Mouse (Mus musculus) limb, embryonic 11.5 days (tissue): ENCODE data around the gene Tpst2. TPM values are rescaled to one million over a fixed set of nuclear protein-coding genes. Genes with fewer than 3 reads are reported as not detected.
A peak's percentile ranks its signal among the peaks of the same experiment; 100 is the strongest.

ENCODE experiments used
- ATAC-seq: fragments of 200-750 bp; cut with Nextera tagmentation; 2 replicates; pipeline ENCODE4 v1.8.0; 2017; ENCODE audit warnings: low read depth; ENCODE audit not compliant: insufficient number of reproducible peaks, low FRiP score, low TSS enrichment
- DNase-seq: peaks from one replicate; pipeline ENCODE4 v3.0.0-alpha.2; 2015; ENCODE audit warnings: low spot score
- H3K27ac ChIP-seq: fragments of 300-500 bp; sonication (generic); replicated peaks from 2 replicates; pipeline ENCODE4 v1.5.1; 2014; ENCODE audit warnings: low read depth, mild to moderate bottlenecking, low read length
- H3K27me3 ChIP-seq: fragments of 300-500 bp; sonication (generic); 2 replicates; pipeline ENCODE4 v1.6.1; 2014; ENCODE audit warnings: mild to moderate bottlenecking, low read length, mixed read lengths; ENCODE audit not compliant: control insufficient read depth, insufficient read depth
- H3K36me3 ChIP-seq: fragments of 300-500 bp; sonication (generic); 2 replicates; pipeline ENCODE4 v1.6.1; 2014; ENCODE audit warnings: mild to moderate bottlenecking, low read length, moderate library complexity, mixed read lengths; ENCODE audit not compliant: control insufficient read depth, insufficient read depth
- H3K4me1 ChIP-seq: fragments of 300-500 bp; sonication (generic); 2 replicates; pipeline ENCODE4 v1.6.1; 2014; ENCODE audit warnings: low read length, mixed read lengths; ENCODE audit not compliant: control insufficient read depth, insufficient read depth
- H3K4me2 ChIP-seq: fragments of 300-500 bp; sonication (generic); 2 replicates; pipeline ENCODE4 v1.6.1; 2014; ENCODE audit warnings: low read depth, mild to moderate bottlenecking, moderate library complexity; ENCODE audit not compliant: severe bottlenecking
- H3K4me3 ChIP-seq: fragments of 300-500 bp; sonication (generic); 2 replicates; pipeline ENCODE4 v1.5.1; 2014; ENCODE audit warnings: low read depth, low read length
- H3K9ac ChIP-seq: fragments of 300-500 bp; sonication (generic); 2 replicates; pipeline ENCODE4 v1.6.1; 2014; ENCODE audit warnings: mild to moderate bottlenecking, low read length
- H3K9me3 ChIP-seq: fragments of 300-500 bp; sonication (generic); 2 replicates; pipeline ENCODE4 v1.6.1; 2016; ENCODE audit warnings: low read length; ENCODE audit not compliant: control insufficient read depth
- WGBS: fragments of 180-500 bp; shearing (Covaris S2); extraction: QIAGEN DNeasy Blood & Tissue Kit; methylation state at CpG from one replicate; pipeline ENCODE4 v1.1.7; 2014; 5-methylcytosine and 5-hydroxymethylcytosine counted together
- polyA plus RNA-seq: library from polyadenylated mRNA; unstranded; fragments of >200 nt; fragmentation: Nextera tagmentation; extraction: Ambion mirVana; gene quantifications from 2 replicates; pipeline ENCODE4 v1.2.1, GENCODE M21; 2014

Tpst2 gene
- polyA plus RNA-seq = 30.9 and 31.1 TPM in 2 replicates

- Histone ChIP-seq H3K9ac (peak within 1 kb of the TSS; percentile 76), H3K36me3 (no peaks in the 10 kb centered on the region), H3K27me3 (no peaks in the 10 kb centered on the region), H3K9me3 (no peaks in the 10 kb centered on the region), H3K4me2 (peak within 1 kb of the TSS; percentile 76), H3K4me1 (no peaks in the 10 kb centered on the region), H3K27ac (peak within 1 kb of the TSS; percentile 38), H3K4me3 (peak within 1 kb of the TSS; percentile 69)
- under 1% methylated on average over 57 of the region's 62 CpGs for WGBS
- ATAC-seq (peak; percentile 93), DNase-seq (peak; percentile 100)
Observed at GRCm38 (mm10) chr5:112276267-112276873, at the start of gene Tpst2. Tpst2 (plus strand) TSS chr5:112276691.

GRCm38 (mm10) chr5:112227354-112227753 lies 49.1 kb upstream of the Tpst2 start:
- no peaks in the 10 kb centered on the region for H3K9me3 ChIP-seq
- peaks cover 13% of the 10 kb centered on the region for H3K4me1 ChIP-seq
- peaks cover 41% of the 10 kb centered on the region for H3K27me3 ChIP-seq
- no peaks in the 10 kb centered on the region for H3K36me3 ChIP-seq
- peak overlapping the region; percentile 49 for H3K4me2 ChIP-seq
- peak; percentile 51 for DNase-seq
- no peak overlapping the region for H3K9ac ChIP-seq
- ATAC-seq = no peak
- H3K27ac ChIP-seq = no peak overlapping the region
- WGBS = 2% methylated on average over 30 of the region's 30 CpGs
- peak overlapping the region; percentile 25 for H3K4me3 ChIP-seq

GRCm38 (mm10) chr5:112227898-112228239 lies 48.6 kb upstream of the Tpst2 start:
- Histone ChIP-seq H3K27me3 (peaks cover 41% of the 10 kb centered on the region), H3K4me2 (peak overlapping the region; percentile 74), H3K9ac (peak overlapping the region; percentile 58; the same call in 1 of the 2 replicates), H3K9me3 (no peaks in the 10 kb centered on the region), H3K4me1 (peaks cover 13% of the 10 kb centered on the region), H3K4me3 (peak overlapping the region; percentile 33), H3K36me3 (no peaks in the 10 kb centered on the region), H3K27ac (no peak overlapping the region)
- WGBS = 4% methylated on average over 13 of the region's 13 CpGs
- DNase-seq (peak; percentile 51), ATAC-seq (peak; percentile 31; the same call in 1 of the 2 replicates)

- DNase-seq (peak; percentile 68), ATAC-seq (peak; percentile 58)
- Histone ChIP-seq H3K4me1 (peaks cover 13% of the 10 kb centered on the region), H3K27ac (no peak overlapping the region), H3K9ac (peak overlapping the region; percentile 58), H3K4me2 (peak overlapping the region; percentile 74), H3K4me3 (peak overlapping the region; percentile 33), H3K9me3 (no peaks in the 10 kb centered on the region), H3K27me3 (peaks cover 41% of the 10 kb centered on the region), H3K36me3 (no peaks in the 10 kb centered on the region)
- under 1% methylated on average over 56 of the region's 57 CpGs for WGBS
Observed at GRCm38 (mm10) chr5:112228240-112229076, 48.0 kb upstream of the Tpst2 start.

- no peak overlapping the region for H3K9ac ChIP-seq
- no peak for ATAC-seq
- no peak overlapping the region for H3K27ac ChIP-seq
- WGBS = 71% methylated on average over 5 of the region's 5 CpGs
- DNase-seq = no peak
- H3K36me3 ChIP-seq = no peaks in the 10 kb centered on the region
- peaks cover 11% of the 10 kb centered on the region for H3K4me1 ChIP-seq
- H3K4me2 ChIP-seq = no peak overlapping the region
- H3K9me3 ChIP-seq = no peaks in the 10 kb centered on the region
- H3K4me3 ChIP-seq = no peak overlapping the region
- H3K27me3 ChIP-seq = peaks cover 15% of the 10 kb centered on the region
Observed at GRCm38 (mm10) chr5:112235806-112236205, 40.7 kb upstream of the Tpst2 start.

GRCm38 (mm10) chr5:112236631-112237030 lies 39.9 kb upstream of the Tpst2 start:
- Histone ChIP-seq H3K4me2 (no peak overlapping the region), H3K9ac (no peak overlapping the region), H3K36me3 (no peaks in the 10 kb centered on the region), H3K9me3 (no peaks in the 10 kb centered on the region), H3K4me1 (peaks cover 11% of the 10 kb centered on the region), H3K4me3 (no peak overlapping the region), H3K27ac (no peak overlapping the region), H3K27me3 (peaks cover 15% of the 10 kb centered on the region)
- 63% methylated on average over 2 of the region's 2 CpGs for WGBS
- DNase-seq (no peak), ATAC-seq (no peak)

- Histone ChIP-seq H3K36me3 (no peaks in the 10 kb centered on the region), H3K9me3 (no peaks in the 10 kb centered on the region), H3K4me1 (peaks cover 11% of the 10 kb centered on the region), H3K4me2 (peak overlapping the region; percentile 28; the same call in 1 of the 2 replicates), H3K27me3 (peaks cover 15% of the 10 kb centered on the region), H3K9ac (peak overlapping the region; percentile 27; the same call in 1 of the 2 replicates), H3K27ac (0 out of 2 replicates have a peak overlapping the region, but pooled peaks have one; percentile 39), H3K4me3 (no peak overlapping the region)
- ATAC-seq = peak; percentile 44; the same call in 1 of the 2 replicates
- WGBS = under 1% methylated on average over 16 of the region's 16 CpGs
- peak; percentile 66 for DNase-seq
Observed at GRCm38 (mm10) chr5:112237439-112237838, 39.1 kb upstream of the Tpst2 start.

- ATAC-seq (no peak), DNase-seq (no peak)
- Histone ChIP-seq H3K27ac (no peak overlapping the region), H3K4me1 (peaks cover 11% of the 10 kb centered on the region), H3K4me2 (no peak overlapping the region), H3K9ac (no peak overlapping the region), H3K36me3 (no peaks in the 10 kb centered on the region), H3K9me3 (no peaks in the 10 kb centered on the region), H3K4me3 (no peak overlapping the region), H3K27me3 (peaks cover 15% of the 10 kb centered on the region)
- 49% methylated on average over 9 of the region's 9 CpGs for WGBS
Observed at GRCm38 (mm10) chr5:112237866-112238570, 38.5 kb upstream of the Tpst2 start.
